Mouse (Mus musculus): ENCODE results near the gene Maml2. TPM values are rescaled to one million over a fixed set of nuclear protein-coding genes. Genes with fewer than 3 reads are reported as not detected.
A peak's percentile ranks its signal among the peaks of the same experiment; 100 is the strongest.

Gene Maml2
- polyA plus RNA-seq (2014; fragmentation: Nextera tagmentation; extraction: Ambion mirVana), result 10.3 and 10.7 TPM in 2 replicates

GRCm38 (mm10) chr9:13297668-13298512 lies at the start of gene Maml2:
Maml2 (plus strand) TSS chr9:13297957.
- Histone ChIP-seq H3K36me3 (ENCODE audit: control insufficient read depth, insufficient read depth, low read length) (no peaks in the 10 kb centered on the region), H3K9ac (ENCODE audit: low read length) (peak within 1 kb of the TSS; percentile 79), H3K27me3 (ENCODE audit: control insufficient read depth, insufficient read depth, low read length) (no peaks in the 10 kb centered on the region), H3K9me3 (ENCODE audit: control insufficient read depth, low read length) (no peaks in the 10 kb centered on the region), H3K4me2 (peak within 1 kb of the TSS; percentile 97), H3K4me3 (ENCODE audit: low read depth, low read length) (peak within 1 kb of the TSS; percentile 57), H3K4me1 (ENCODE audit: control insufficient read depth, insufficient read depth, low read length) (peaks cover 42% of the 10 kb centered on the region), H3K27ac (ENCODE audit: low read depth, low read length) (peak within 1 kb of the TSS; percentile 71)
- under 1% methylated on average over 23 of the region's 23 CpGs for WGBS
- ATAC-seq (ENCODE audit: low FRiP score), result peak; percentile 81
- peak; percentile 96 for DNase-seq (ENCODE audit: low spot score, missing footprints)

GRCm38 (mm10) chr9:13248104-13248503 lies 49.7 kb upstream of the Maml2 start:
- Histone ChIP-seq H3K27ac (ENCODE audit: low read depth, low read length) (no peak overlapping the region), H3K9ac (ENCODE audit: low read length) (no peak overlapping the region), H3K27me3 (ENCODE audit: control insufficient read depth, insufficient read depth, low read length) (no peaks in the 10 kb centered on the region), H3K36me3 (ENCODE audit: control insufficient read depth, insufficient read depth, low read length) (no peaks in the 10 kb centered on the region), H3K9me3 (ENCODE audit: control insufficient read depth, low read length) (no peaks in the 10 kb centered on the region), H3K4me1 (ENCODE audit: control insufficient read depth, insufficient read depth, low read length) (peaks cover 15% of the 10 kb centered on the region), H3K4me3 (ENCODE audit: low read depth, low read length) (no peak overlapping the region), H3K4me2 (no peak overlapping the region)
- WGBS, result 93% methylated on average over 4 of the region's 4 CpGs
- ATAC-seq (ENCODE audit: low FRiP score) (no peak), DNase-seq (ENCODE audit: low spot score, missing footprints) (no peak)

- 82% methylated on average over 2 of the region's 2 CpGs for WGBS
- H3K9ac ChIP-seq (ENCODE audit: low read length), result no peak overlapping the region
- no peak overlapping the region for H3K27ac ChIP-seq (ENCODE audit: low read depth, low read length)
- no peaks in the 10 kb centered on the region for H3K36me3 ChIP-seq (ENCODE audit: control insufficient read depth, insufficient read depth, low read length)
- ATAC-seq (ENCODE audit: low FRiP score) (no peak), DNase-seq (ENCODE audit: low spot score, missing footprints) (peak; percentile 59)
- no peaks in the 10 kb centered on the region for H3K9me3 ChIP-seq (ENCODE audit: control insufficient read depth, low read length)
- H3K4me2 ChIP-seq, result no peak overlapping the region
- H3K4me3 ChIP-seq (ENCODE audit: low read depth, low read length), result no peak overlapping the region
- peaks cover 4% of the 10 kb centered on the region; the same call in 1 of the 2 replicates for H3K4me1 ChIP-seq (ENCODE audit: control insufficient read depth, insufficient read depth, low read length)
- no peaks in the 10 kb centered on the region for H3K27me3 ChIP-seq (ENCODE audit: control insufficient read depth, insufficient read depth, low read length)
These were observed 46.5 kb upstream of the Maml2 start for GRCm38 (mm10) chr9:13251251-13251650.

GRCm38 (mm10) chr9:13256726-13257125 lies 41.0 kb upstream of the Maml2 start:
- DNase-seq (ENCODE audit: low spot score, missing footprints) (no peak), ATAC-seq (ENCODE audit: low FRiP score) (no peak)
- no peaks in the 10 kb centered on the region for H3K27me3 ChIP-seq (ENCODE audit: control insufficient read depth, insufficient read depth, low read length)
- H3K4me2 ChIP-seq, result no peak overlapping the region
- H3K4me1 ChIP-seq (ENCODE audit: control insufficient read depth, insufficient read depth, low read length), result no peaks in the 10 kb centered on the region
- H3K9ac ChIP-seq (ENCODE audit: low read length), result no peak overlapping the region
- H3K4me3 ChIP-seq (ENCODE audit: low read depth, low read length), result no peak overlapping the region
- H3K9me3 ChIP-seq (ENCODE audit: control insufficient read depth, low read length), result no peaks in the 10 kb centered on the region
- H3K27ac ChIP-seq (ENCODE audit: low read depth, low read length), result no peak overlapping the region
- WGBS, result 97% methylated on average over 1 of the region's 1 CpGs
- no peaks in the 10 kb centered on the region for H3K36me3 ChIP-seq (ENCODE audit: control insufficient read depth, insufficient read depth, low read length)

- Histone ChIP-seq H3K9me3 (ENCODE audit: control insufficient read depth, low read length) (no peaks in the 10 kb centered on the region), H3K4me1 (ENCODE audit: control insufficient read depth, insufficient read depth, low read length) (no peaks in the 10 kb centered on the region), H3K4me2 (no peak overlapping the region), H3K27me3 (ENCODE audit: control insufficient read depth, insufficient read depth, low read length) (no peaks in the 10 kb centered on the region), H3K9ac (ENCODE audit: low read length) (no peak overlapping the region), H3K4me3 (ENCODE audit: low read depth, low read length) (no peak overlapping the region), H3K27ac (ENCODE audit: low read depth, low read length) (no peak overlapping the region), H3K36me3 (ENCODE audit: control insufficient read depth, insufficient read depth, low read length) (no peaks in the 10 kb centered on the region)
- WGBS, result 93% methylated on average over 2 of the region's 2 CpGs
- DNase-seq (ENCODE audit: low spot score, missing footprints), result no peak
- ATAC-seq (ENCODE audit: low FRiP score), result no peak
These were observed 39.6 kb upstream of the Maml2 start for GRCm38 (mm10) chr9:13258173-13258572.

GRCm38 (mm10) chr9:13260980-13261379 lies 36.8 kb upstream of the Maml2 start:
- ATAC-seq (ENCODE audit: low FRiP score), result no peak
- Histone ChIP-seq H3K4me2 (no peak overlapping the region), H3K27ac (ENCODE audit: low read depth, low read length) (no peak overlapping the region), H3K4me1 (ENCODE audit: control insufficient read depth, insufficient read depth, low read length) (no peaks in the 10 kb centered on the region), H3K36me3 (ENCODE audit: control insufficient read depth, insufficient read depth, low read length) (no peaks in the 10 kb centered on the region), H3K27me3 (ENCODE audit: control insufficient read depth, insufficient read depth, low read length) (no peaks in the 10 kb centered on the region), H3K9ac (ENCODE audit: low read length) (no peak overlapping the region), H3K4me3 (ENCODE audit: low read depth, low read length) (no peak overlapping the region), H3K9me3 (ENCODE audit: control insufficient read depth, low read length) (no peaks in the 10 kb centered on the region)
- 89% methylated on average over 3 of the region's 3 CpGs for WGBS
- DNase-seq (ENCODE audit: low spot score, missing footprints), result no peak

GRCm38 (mm10) chr9:13273219-13273618 lies 24.5 kb upstream of the Maml2 start:
- Histone ChIP-seq H3K9ac (ENCODE audit: low read length) (no peak overlapping the region), H3K9me3 (ENCODE audit: control insufficient read depth, low read length) (no peaks in the 10 kb centered on the region), H3K4me3 (ENCODE audit: low read depth, low read length) (no peak overlapping the region), H3K4me1 (ENCODE audit: control insufficient read depth, insufficient read depth, low read length) (no peaks in the 10 kb centered on the region), H3K27me3 (ENCODE audit: control insufficient read depth, insufficient read depth, low read length) (no peaks in the 10 kb centered on the region), H3K27ac (ENCODE audit: low read depth, low read length) (no peak overlapping the region), H3K36me3 (ENCODE audit: control insufficient read depth, insufficient read depth, low read length) (no peaks in the 10 kb centered on the region), H3K4me2 (no peak overlapping the region)
- DNase-seq (ENCODE audit: low spot score, missing footprints), result no peak
- no peak for ATAC-seq (ENCODE audit: low FRiP score)
- 95% methylated on average over 1 of the region's 1 CpGs for WGBS

- ATAC-seq (ENCODE audit: low FRiP score), result no peak
- no peaks in the 10 kb centered on the region for H3K36me3 ChIP-seq (ENCODE audit: control insufficient read depth, insufficient read depth, low read length)
- no peak overlapping the region for H3K27ac ChIP-seq (ENCODE audit: low read depth, low read length)
- WGBS, result 81% methylated on average over 2 of the region's 2 CpGs
- no peak overlapping the region for H3K4me3 ChIP-seq (ENCODE audit: low read depth, low read length)
- no peak for DNase-seq (ENCODE audit: low spot score, missing footprints)
- H3K9me3 ChIP-seq (ENCODE audit: control insufficient read depth, low read length), result no peaks in the 10 kb centered on the region
- H3K27me3 ChIP-seq (ENCODE audit: control insufficient read depth, insufficient read depth, low read length), result no peaks in the 10 kb centered on the region
- H3K9ac ChIP-seq (ENCODE audit: low read length), result no peak overlapping the region
- no peaks in the 10 kb centered on the region for H3K4me1 ChIP-seq (ENCODE audit: control insufficient read depth, insufficient read depth, low read length)
- no peak overlapping the region for H3K4me2 ChIP-seq
These were observed 10.3 kb upstream of the Maml2 start for GRCm38 (mm10) chr9:13287482-13287881.

GRCm38 (mm10) chr9:13296274-13297121 lies 1.3 kb upstream of the Maml2 start:
- ATAC-seq (ENCODE audit: low FRiP score), result peak; percentile 92
- Histone ChIP-seq H3K36me3 (ENCODE audit: control insufficient read depth, insufficient read depth, low read length) (no peaks in the 10 kb centered on the region), H3K9me3 (ENCODE audit: control insufficient read depth, low read length) (no peaks in the 10 kb centered on the region), H3K4me2 (peak overlapping the region; percentile 97), H3K4me1 (ENCODE audit: control insufficient read depth, insufficient read depth, low read length) (peaks cover 30% of the 10 kb centered on the region), H3K27me3 (ENCODE audit: control insufficient read depth, insufficient read depth, low read length) (no peaks in the 10 kb centered on the region), H3K27ac (ENCODE audit: low read depth, low read length) (peak overlapping the region; percentile 71), H3K9ac (ENCODE audit: low read length) (peak overlapping the region; percentile 79), H3K4me3 (ENCODE audit: low read depth, low read length) (peak overlapping the region; percentile 57)
- WGBS, result under 1% methylated on average over 28 of the region's 28 CpGs
- DNase-seq (ENCODE audit: low spot score, missing footprints), result peak; percentile 97

Measured in midbrain, embryonic 11.5 days (tissue).